Mouse (Mus musculus) midbrain, postnatal 0 days (tissue): ENCODE measurements at regions not wholly inside any gene's neighbourhood (a gene's known extent, or its start where the extent isn't known, plus 50 kb on each side); places are given as distances from the start of the nearest gene placed in this dataset.

Source experiments
- ATAC-seq: fragments of 200-750 bp; cut with Nextera tagmentation; 2 replicates; pipeline ENCODE4 v1.8.0; 2017; ENCODE audit warnings: moderate number of reproducible peaks, mild to moderate bottlenecking, moderate TSS enrichment, moderate library complexity; ENCODE audit not compliant: low FRiP score
- DNase-seq: peaks from one replicate; pipeline ENCODE4 v3.0.0-alpha.2; 2015; ENCODE audit warnings: low spot score
- H3K27ac ChIP-seq: fragments of 300-500 bp; sonication (generic); 2 replicates; pipeline ENCODE4 v1.5.1; 2014; ENCODE audit warnings: low read depth, mild to moderate bottlenecking, low read length, mixed read lengths
- H3K27me3 ChIP-seq: fragments of 300-500 bp; sonication (generic); 2 replicates; pipeline ENCODE4 v1.6.1; 2014; ENCODE audit warnings: low read length, control low read depth, mixed read lengths; ENCODE audit not compliant: insufficient read depth
- H3K36me3 ChIP-seq: fragments of 300-500 bp; sonication (generic); 2 replicates; pipeline ENCODE4 v1.6.1; 2014; ENCODE audit warnings: low read length, control low read depth, mixed read lengths; ENCODE audit not compliant: insufficient read depth
- H3K4me1 ChIP-seq: fragments of 300-500 bp; sonication (generic); 2 replicates; pipeline ENCODE4 v1.6.1; 2014; ENCODE audit warnings: mild to moderate bottlenecking, control low read depth, antibody characterized with exemption, low read length, mixed read lengths; ENCODE audit not compliant: insufficient read depth
- H3K4me2 ChIP-seq: fragments of 300-500 bp; sonication (generic); 2 replicates; pipeline ENCODE4 v1.6.1; 2014; ENCODE audit warnings: low read depth, mild to moderate bottlenecking, low read length, mixed read lengths; ENCODE audit not compliant: poor library complexity, severe bottlenecking
- H3K4me3 ChIP-seq: fragments of 300-500 bp; sonication (generic); 2 replicates; pipeline ENCODE4 v1.5.1; 2014; ENCODE audit warnings: low read depth, mild to moderate bottlenecking, low read length, moderate library complexity
- H3K9ac ChIP-seq: fragments of 300-500 bp; sonication (generic); replicated peaks from 2 replicates; pipeline ENCODE4 v1.6.1; 2014; ENCODE audit warnings: mild to moderate bottlenecking, low read length, moderate library complexity, mixed read lengths; ENCODE audit not compliant: poor library complexity, severe bottlenecking
- H3K9me3 ChIP-seq: fragments of 300-500 bp; sonication (generic); 2 replicates; pipeline ENCODE4 v1.6.1; 2016; ENCODE audit warnings: low read length, control low read depth
- CTCF ChIP-seq: IDR thresholded peaks from 2 replicates; pipeline ENCODE4 v1.5.1; 2016; ENCODE audit warnings: antibody characterized with exemption, mild to moderate bottlenecking
- WGBS: fragments of 180-500 bp; shearing (Covaris S2); extraction: QIAGEN DNeasy Blood & Tissue Kit; methylation state at CpG from one replicate; pipeline ENCODE4 v1.1.7; 2014; 5-methylcytosine and 5-hydroxymethylcytosine counted together

DNA sequence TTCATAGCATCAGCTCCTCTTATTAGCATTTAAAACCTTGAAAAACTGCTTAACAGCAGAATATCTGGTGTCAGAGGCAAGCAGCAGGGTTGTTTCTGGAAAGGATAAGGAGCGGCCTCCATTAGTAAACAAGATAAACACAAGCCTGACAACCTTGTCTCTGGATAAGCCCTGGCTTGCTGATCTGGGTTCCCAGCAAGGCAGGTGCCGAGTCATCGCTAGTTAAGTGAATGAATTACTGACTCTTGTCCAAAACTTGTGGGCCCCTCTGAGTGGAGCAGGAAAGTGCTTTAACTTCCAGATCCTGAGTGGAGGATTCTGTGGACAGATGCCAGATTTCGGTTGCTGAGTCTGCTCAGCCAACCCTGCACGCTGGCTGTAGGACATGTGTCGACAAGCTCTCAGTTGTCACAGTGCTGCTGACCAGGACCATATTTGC is 85.6 kb upstream of the Lgalsl start:
- DNase-seq (peak; percentile 47), ATAC-seq (no peak)
- no peaks in the 10 kb centered on the region for H3K9me3 ChIP-seq
- no peak overlapping the region for H3K4me2 ChIP-seq
- H3K36me3 ChIP-seq: no peaks in the 10 kb centered on the region
- no peak overlapping the region for H3K27ac ChIP-seq
- TF ChIP-seq CTCF: no peak
- no peak overlapping the region for H3K9ac ChIP-seq
- 0 out of 2 replicates have a peak, but pooled peaks cover 3% of the 10 kb centered on the region for H3K27me3 ChIP-seq
- no peaks in the 10 kb centered on the region for H3K4me1 ChIP-seq
- WGBS: 68% methylated on average over 6 of the region's 6 CpGs
- H3K4me3 ChIP-seq: no peak overlapping the region

DNA sequence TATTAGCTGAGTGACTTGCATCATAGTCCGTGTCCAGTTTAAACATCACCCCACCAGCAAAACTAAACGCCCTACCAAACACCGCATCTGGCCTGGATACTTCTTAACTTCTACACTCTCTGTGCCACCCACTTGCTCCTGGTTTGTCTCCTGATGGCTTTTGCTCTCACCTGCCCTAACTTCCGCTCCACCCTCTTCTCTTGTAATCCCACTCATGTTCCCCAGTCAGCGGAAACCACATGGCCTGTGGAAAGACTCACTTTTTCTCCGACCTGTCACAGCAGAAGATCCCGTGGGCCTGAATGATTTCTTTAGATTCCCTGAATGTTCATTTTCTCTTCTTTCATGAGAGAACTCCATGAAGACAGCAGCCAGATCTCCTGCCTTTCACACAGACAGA is 86.1 kb upstream of the Lgalsl start:
- DNase-seq (no peak), ATAC-seq (no peak)
- 0 out of 2 replicates have a peak, but pooled peaks cover 3% of the 10 kb centered on the region for H3K27me3 ChIP-seq
- H3K4me3 ChIP-seq: no peak overlapping the region
- H3K36me3 ChIP-seq: no peaks in the 10 kb centered on the region
- H3K4me2 ChIP-seq: no peak overlapping the region
- H3K9ac ChIP-seq: no peak overlapping the region
- 91% methylated on average over 7 of the region's 7 CpGs for WGBS
- H3K4me1 ChIP-seq: no peaks in the 10 kb centered on the region
- no peak for TF ChIP-seq CTCF
- H3K27ac ChIP-seq: no peak overlapping the region
- no peaks in the 10 kb centered on the region for H3K9me3 ChIP-seq

DNA sequence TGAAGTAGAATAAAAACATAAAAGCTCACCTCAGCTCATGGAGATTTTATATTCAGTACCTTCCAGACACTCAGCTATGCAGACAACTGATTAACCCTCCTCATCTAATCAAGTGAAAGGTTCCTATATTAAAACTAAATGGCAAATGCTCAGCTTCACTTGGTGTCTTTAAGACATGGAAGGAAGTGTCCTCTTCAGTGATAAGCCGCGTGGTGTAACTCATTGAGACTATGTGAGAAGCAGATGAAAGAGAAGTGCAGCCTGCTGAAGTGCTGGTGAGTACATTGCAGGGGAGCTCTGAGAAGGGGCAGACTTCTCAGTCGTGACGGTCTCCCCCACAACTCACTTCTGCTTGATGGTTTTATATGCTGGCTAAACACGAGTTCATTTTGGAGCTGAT is 86.6 kb upstream of the Lgalsl start:
- no peaks in the 10 kb centered on the region for H3K36me3 ChIP-seq
- no peaks in the 10 kb centered on the region for H3K9me3 ChIP-seq
- no peak for TF ChIP-seq CTCF
- H3K27ac ChIP-seq: no peak overlapping the region
- no peak overlapping the region for H3K4me2 ChIP-seq
- H3K27me3 ChIP-seq: 0 out of 2 replicates have a peak, but pooled peaks cover 3% of the 10 kb centered on the region
- no peak overlapping the region for H3K4me3 ChIP-seq
- DNase-seq (no peak), ATAC-seq (no peak)
- H3K4me1 ChIP-seq: no peaks in the 10 kb centered on the region
- no peak overlapping the region for H3K9ac ChIP-seq
- WGBS: 78% methylated on average over 5 of the region's 5 CpGs

DNA sequence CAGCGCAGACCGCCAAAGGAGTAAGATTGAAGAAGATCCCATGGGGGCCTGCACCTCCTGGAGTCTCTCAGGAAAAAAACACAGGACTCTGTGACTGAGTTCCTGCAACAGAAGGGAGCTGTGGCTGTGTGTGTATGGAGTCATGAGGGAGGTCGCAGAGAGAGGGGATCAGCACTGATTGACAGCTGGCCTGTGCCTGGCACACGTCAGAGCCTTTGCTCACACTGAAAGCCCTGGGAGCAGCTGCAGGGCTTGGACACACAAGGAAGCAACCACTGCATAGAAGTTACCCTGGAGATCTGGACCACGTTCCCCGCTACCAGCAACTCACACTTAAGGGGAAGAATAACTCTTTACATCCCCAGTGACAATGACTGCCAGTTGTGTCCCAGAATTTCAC is 92.3 kb upstream of the Lgalsl start:
- Histone ChIP-seq H3K9ac (no peak overlapping the region), H3K4me1 (no peaks in the 10 kb centered on the region), H3K4me2 (no peak overlapping the region), H3K9me3 (no peaks in the 10 kb centered on the region), H3K27me3 (no peaks in the 10 kb centered on the region), H3K27ac (no peak overlapping the region), H3K36me3 (no peaks in the 10 kb centered on the region), H3K4me3 (no peak overlapping the region)
- 32% methylated on average over 6 of the region's 6 CpGs for WGBS
- TF ChIP-seq CTCF: no peak
- peak; percentile 66 for DNase-seq
- ATAC-seq: no peak; the same call in 1 of the 2 replicates

DNA sequence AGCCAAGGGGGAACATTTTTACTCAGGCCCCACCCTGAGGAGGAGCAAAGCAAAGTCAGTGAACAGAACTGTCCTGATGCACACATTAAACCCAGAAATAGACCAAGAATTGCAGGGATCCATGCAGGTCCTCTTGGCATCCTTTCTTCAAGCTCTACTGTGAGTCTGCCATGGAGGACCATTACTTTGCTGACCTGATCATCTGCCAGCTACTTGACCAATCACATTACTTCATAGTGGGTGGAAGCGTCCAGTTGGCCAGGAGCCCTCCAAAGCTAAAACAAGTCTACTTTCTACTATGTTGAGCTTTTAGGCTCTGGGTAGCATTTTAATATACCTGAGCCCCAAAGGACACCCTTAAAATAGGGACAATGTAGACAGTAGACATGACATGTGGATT is 98.6 kb upstream of the Lgalsl start:
- Histone ChIP-seq H3K9ac (no peak overlapping the region), H3K27ac (no peak overlapping the region), H3K36me3 (no peaks in the 10 kb centered on the region), H3K4me3 (no peak overlapping the region), H3K4me2 (no peak overlapping the region), H3K4me1 (no peaks in the 10 kb centered on the region), H3K9me3 (no peaks in the 10 kb centered on the region), H3K27me3 (no peaks in the 10 kb centered on the region)
- no peak for DNase-seq
- WGBS: 82% methylated on average over 1 of the region's 1 CpGs
- ATAC-seq: no peak
- no peak for TF ChIP-seq CTCF

DNA sequence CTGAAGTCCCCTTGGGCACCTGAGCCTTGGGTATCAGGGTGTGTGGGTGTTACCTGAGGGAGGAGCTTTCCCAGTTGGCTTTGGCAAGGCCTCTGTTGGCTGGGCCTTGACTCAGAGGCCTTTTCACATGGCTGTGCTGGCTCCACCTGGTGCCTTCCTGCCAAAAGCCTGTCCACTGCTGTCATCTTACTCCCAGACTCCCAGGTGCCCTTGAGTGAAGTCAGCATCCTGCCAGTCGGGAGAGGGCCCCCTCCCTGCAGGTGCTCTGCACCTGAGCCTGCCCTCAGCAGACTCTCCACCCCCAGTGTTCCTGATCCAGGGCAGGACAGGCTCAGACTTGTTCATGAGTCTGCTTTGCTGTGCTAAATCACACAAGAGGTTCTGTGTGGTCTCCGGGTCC is 99.2 kb upstream of the Lgalsl start:
- 56% methylated on average over 2 of the region's 2 CpGs for WGBS
- no peaks in the 10 kb centered on the region for H3K4me1 ChIP-seq
- no peaks in the 10 kb centered on the region for H3K27me3 ChIP-seq
- no peak for TF ChIP-seq CTCF
- no peak overlapping the region for H3K9ac ChIP-seq
- H3K9me3 ChIP-seq: no peaks in the 10 kb centered on the region
- H3K27ac ChIP-seq: no peak overlapping the region
- no peak overlapping the region for H3K4me2 ChIP-seq
- no peak for DNase-seq
- no peak overlapping the region for H3K4me3 ChIP-seq
- ATAC-seq: no peak
- no peaks in the 10 kb centered on the region for H3K36me3 ChIP-seq
